Mouse (Mus musculus) forebrain, postnatal 0 days (tissue): ENCODE measurements around the gene Insyn1. TPM values are rescaled to one million over a fixed set of nuclear protein-coding genes. Genes with fewer than 3 reads are reported as not detected.

ENCODE experiments used
- ATAC-seq: fragments of 200-750 bp; cut with Nextera tagmentation; 2 replicates; pipeline ENCODE4 v1.8.0; 2017; ENCODE audit warnings: mild to moderate bottlenecking, moderate library complexity
- DNase-seq: peaks from one replicate; pipeline ENCODE4 v3.0.0-alpha.2; 2015
- H3K27ac ChIP-seq: fragments of 300-500 bp; sonication (generic); 2 replicates; pipeline ENCODE4 v1.5.1; 2014; ENCODE audit warnings: low read depth, mild to moderate bottlenecking, antibody characterized with exemption, low read length, moderate library complexity, mixed read lengths
- H3K27me3 ChIP-seq: fragments of 300-500 bp; sonication (generic); 2 replicates; pipeline ENCODE4 v1.6.1; 2014; ENCODE audit warnings: mild to moderate bottlenecking, low read length, mixed read lengths; ENCODE audit not compliant: insufficient read depth
- H3K36me3 ChIP-seq: fragments of 300-500 bp; sonication (generic); 2 replicates; pipeline ENCODE4 v1.6.1; 2014; ENCODE audit warnings: mild to moderate bottlenecking, moderate library complexity; ENCODE audit not compliant: insufficient read depth
- H3K4me1 ChIP-seq: fragments of 300-500 bp; sonication (generic); 2 replicates; pipeline ENCODE4 v1.6.1; 2014; ENCODE audit warnings: antibody characterized with exemption; ENCODE audit not compliant: insufficient read depth
- H3K4me2 ChIP-seq: fragments of 300-500 bp; sonication (generic); 2 replicates; pipeline ENCODE4 v1.6.1; 2014; ENCODE audit warnings: low read depth, mild to moderate bottlenecking, moderate library complexity
- H3K4me3 ChIP-seq: fragments of 300-500 bp; sonication (generic); 2 replicates; pipeline ENCODE4 v1.5.1; 2014; ENCODE audit warnings: low read depth, low read length, mixed read lengths
- H3K9ac ChIP-seq: fragments of 300-500 bp; sonication (generic); 2 replicates; pipeline ENCODE4 v1.6.1; 2014; ENCODE audit warnings: mild to moderate bottlenecking
- H3K9me3 ChIP-seq: fragments of 300-500 bp; sonication (generic); 2 replicates; pipeline ENCODE4 v1.6.1; 2016; ENCODE audit warnings: low read length
- CTCF ChIP-seq: sonication (generic); IDR thresholded peaks from 2 replicates; pipeline ENCODE4 v1.5.1; 2016; ENCODE audit warnings: antibody characterized with exemption, control low read depth, low read depth
- WGBS: fragments of 180-500 bp; shearing (Covaris S2); extraction: QIAGEN DNeasy Blood & Tissue Kit; methylation state at CpG from one replicate; pipeline ENCODE4 v1.1.7; 2014; 5-methylcytosine and 5-hydroxymethylcytosine counted together
- polyA plus RNA-seq: library from polyadenylated mRNA; unstranded; fragments of >200 nt; fragmentation: Nextera tagmentation; extraction: Ambion mirVana; gene quantifications from 2 replicates; pipeline ENCODE4 v1.2.1, GENCODE M21; 2015
- total RNA-seq: library from RNA; depleted of rRNA; stranded (reverse); fragments of >200 nt; gene quantifications from 2 replicates; pipeline ENCODE4 v1.2.3, GENCODE M21; 2014

Gene Insyn1
- total and polyA plus RNA-seq, 2 experiments from 2014 or later: 6.0 to 65.3 TPM

- peaks cover 14% of the 10 kb centered on the region; the same call in 1 of the 2 replicates for H3K4me1 ChIP-seq
These were observed 1.3 kb upstream of the Insyn1 start for GRCm38 (mm10) chr9:58487076-58487475.

GRCm38 (mm10) chr9:58489133-58489864 lies 896 bp downstream of the Insyn1 start:
- Histone ChIP-seq H3K27me3 (no peaks in the 10 kb centered on the region), H3K4me1 (peaks cover 14% of the 10 kb centered on the region; the same call in 1 of the 2 replicates), H3K4me2 (peak overlapping the region; percentile 90), H3K9ac (peak overlapping the region; percentile 90), H3K36me3 (no peaks in the 10 kb centered on the region; the same call in 1 of the 2 replicates), H3K4me3 (peak overlapping the region; percentile 85), H3K9me3 (no peaks in the 10 kb centered on the region), H3K27ac (peak overlapping the region; percentile 93)
- TF ChIP-seq CTCF: no peak
- ATAC-seq: peak; percentile 60
- peak; percentile 57 for DNase-seq
- WGBS: 2% methylated on average over 13 of the region's 13 CpGs

More at GRCm38 (mm10) chr9:58487076-58487475, 1.3 kb upstream of the Insyn1 start:
- no peak for DNase-seq
- TF ChIP-seq CTCF: no peak
- Histone ChIP-seq H3K4me3 (no peak overlapping the region), H3K9ac (no peak overlapping the region), H3K9me3 (no peaks in the 10 kb centered on the region), H3K36me3 (no peaks in the 10 kb centered on the region), H3K27ac (no peak overlapping the region), H3K4me2 (peak overlapping the region; percentile 90; the same call in 1 of the 2 replicates), H3K27me3 (no peaks in the 10 kb centered on the region)
- no peak for ATAC-seq
- 31% methylated on average over 3 of the region's 3 CpGs for WGBS

- H3K9ac ChIP-seq: peak overlapping the region; percentile 90
- H3K9me3 ChIP-seq: no peaks in the 10 kb centered on the region
- H3K27ac ChIP-seq: no peak overlapping the region
- H3K4me1 ChIP-seq: peaks cover 14% of the 10 kb centered on the region; the same call in 1 of the 2 replicates
- no peak for DNase-seq
- no peak for ATAC-seq
- H3K4me3 ChIP-seq: peak overlapping the region; percentile 85
- H3K4me2 ChIP-seq: peak overlapping the region; percentile 90
- no peak for TF ChIP-seq CTCF
- no peaks in the 10 kb centered on the region for H3K27me3 ChIP-seq
- WGBS: 14% methylated on average over 7 of the region's 7 CpGs
- H3K36me3 ChIP-seq: no peaks in the 10 kb centered on the region; the same call in 1 of the 2 replicates
These were observed 1.4 kb downstream of the Insyn1 start for GRCm38 (mm10) chr9:58489865-58490165.

GRCm38 (mm10) chr9:58490391-58490790 lies 2.0 kb downstream of the Insyn1 start:
- ATAC-seq: no peak
- Histone ChIP-seq H3K27me3 (no peaks in the 10 kb centered on the region), H3K9me3 (no peaks in the 10 kb centered on the region), H3K4me1 (peaks cover 14% of the 10 kb centered on the region; the same call in 1 of the 2 replicates), H3K36me3 (no peaks in the 10 kb centered on the region; the same call in 1 of the 2 replicates), H3K4me3 (peak overlapping the region; percentile 85), H3K27ac (no peak overlapping the region), H3K9ac (peak overlapping the region; percentile 90; the same call in 1 of the 2 replicates), H3K4me2 (peak overlapping the region; percentile 90)
- TF ChIP-seq CTCF: no peak
- DNase-seq: no peak
- 74% methylated on average over 2 of the region's 2 CpGs for WGBS

GRCm38 (mm10) chr9:58495035-58495434 lies 6.6 kb downstream of the Insyn1 start:
- WGBS: 79% methylated on average over 2 of the region's 2 CpGs
- Histone ChIP-seq H3K36me3 (peaks cover 4% of the 10 kb centered on the region), H3K9ac (no peak overlapping the region), H3K27ac (no peak overlapping the region), H3K4me1 (peaks cover 8% of the 10 kb centered on the region; the same call in 1 of the 2 replicates), H3K27me3 (no peaks in the 10 kb centered on the region), H3K4me2 (no peak overlapping the region), H3K9me3 (no peaks in the 10 kb centered on the region), H3K4me3 (no peak overlapping the region)
- TF ChIP-seq CTCF: no peak
- ATAC-seq: no peak
- DNase-seq: no peak

GRCm38 (mm10) chr9:58496470-58497182 lies 8.2 kb downstream of the Insyn1 start:
- H3K4me3 ChIP-seq: no peak overlapping the region
- peak; percentile 46 for TF ChIP-seq CTCF
- no peaks in the 10 kb centered on the region for H3K9me3 ChIP-seq
- WGBS: 26% methylated on average over 4 of the region's 4 CpGs
- DNase-seq: peak; percentile 36
- H3K9ac ChIP-seq: no peak overlapping the region
- H3K27me3 ChIP-seq: no peaks in the 10 kb centered on the region
- no peak overlapping the region for H3K27ac ChIP-seq
- H3K4me1 ChIP-seq: no peaks in the 10 kb centered on the region
- peaks cover 7% of the 10 kb centered on the region for H3K36me3 ChIP-seq
- ATAC-seq: no peak
- no peak overlapping the region for H3K4me2 ChIP-seq

- no peaks in the 10 kb centered on the region for H3K4me1 ChIP-seq
- H3K4me3 ChIP-seq: no peak overlapping the region
- WGBS: 63% methylated on average over 4 of the region's 4 CpGs
- ATAC-seq (no peak), DNase-seq (no peak)
- no peak overlapping the region for H3K27ac ChIP-seq
- H3K27me3 ChIP-seq: no peaks in the 10 kb centered on the region
- no peak overlapping the region for H3K9ac ChIP-seq
- TF ChIP-seq CTCF: no peak
- H3K4me2 ChIP-seq: no peak overlapping the region
- peaks cover 7% of the 10 kb centered on the region; the same call in 1 of the 2 replicates for H3K36me3 ChIP-seq
- no peaks in the 10 kb centered on the region for H3K9me3 ChIP-seq
These were observed 9.5 kb downstream of the Insyn1 start for GRCm38 (mm10) chr9:58497942-58498341.
